Mouse (Mus musculus) forebrain, embryonic 11.5 days (tissue): ENCODE data around the gene Tmem132d. TPM values are rescaled to one million over a fixed set of nuclear protein-coding genes. Genes with fewer than 3 reads are reported as not detected.

ENCODE experiments used
- polyA plus RNA-seq: library from polyadenylated mRNA; unstranded; fragments of >200 nt; fragmentation: Nextera tagmentation; extraction: Ambion mirVana; gene quantifications from 2 replicates; pipeline ENCODE4 v1.2.1, GENCODE M21; 2014

Gene Tmem132d
- polyA plus RNA-seq, 1 experiment from 2014 or later: 0.56 TPM

Other genes starting within 250 kb of the Tmem132d start
- gene Fzd10, start 167.8 kb upstream of the Tmem132d start, polyA plus RNA-seq: 6.1 and 6.6 TPM in 2 replicates